Mouse (Mus musculus) cerebellum, adult 18-20 months (tissue): ENCODE results near the gene Mip.
"Not testable (repeated sequence)": the region's sequence is repeated elsewhere in the genome, so short reads cannot be mapped to it uniquely, and the experiment has no call there.

Source experiments
- DNase-seq, 2 experiments: peaks; one replicate each; pipeline ENCODE4 v3.0.0; 2021

Gene Mip

GRCm38 (mm10) chr10:128225538-128225937, at the start of gene Mip:
Mip (plus strand) TSS chr10:128225838.
- DNase-seq: no peak

DNA sequence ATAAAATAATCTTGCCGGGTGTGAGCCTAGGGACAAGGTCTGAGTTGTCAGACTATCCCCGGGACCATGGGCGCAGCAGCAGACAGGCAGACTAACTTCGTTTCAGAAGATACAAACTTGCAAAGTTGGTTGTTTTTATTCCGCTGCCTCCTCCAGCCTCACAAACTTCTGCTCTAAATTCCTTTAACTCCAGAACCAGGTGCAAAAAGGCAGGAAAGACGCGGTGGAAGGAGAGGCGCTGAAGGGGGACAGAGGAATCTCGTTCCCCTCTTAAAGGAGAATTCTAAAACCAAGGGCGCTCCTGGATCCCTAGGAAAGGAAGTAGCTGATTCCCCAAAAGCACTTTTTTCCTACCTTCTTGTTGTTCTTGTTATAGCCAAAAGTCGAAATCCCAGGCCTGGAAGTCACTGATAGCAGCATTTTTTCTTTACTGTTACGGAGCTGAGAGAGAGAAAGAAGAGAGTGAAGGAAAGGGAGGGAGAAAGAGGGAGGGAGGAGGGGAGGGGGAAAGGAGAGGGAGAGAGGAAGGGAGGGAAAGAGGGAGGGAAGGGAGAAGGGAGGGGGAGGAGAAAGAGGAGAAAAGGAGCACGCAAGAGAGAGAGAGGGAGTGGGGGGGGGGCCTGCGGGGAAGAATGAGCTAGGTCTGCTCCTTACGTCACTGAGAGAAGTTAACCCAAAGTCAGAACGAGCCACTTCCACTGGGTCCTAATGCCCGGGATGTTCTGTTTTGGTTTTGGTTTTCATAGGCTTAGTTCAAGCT, 49.5 kb upstream of the Mip start:
- DNase-seq: peak; percentile 75 to 85

DNA sequence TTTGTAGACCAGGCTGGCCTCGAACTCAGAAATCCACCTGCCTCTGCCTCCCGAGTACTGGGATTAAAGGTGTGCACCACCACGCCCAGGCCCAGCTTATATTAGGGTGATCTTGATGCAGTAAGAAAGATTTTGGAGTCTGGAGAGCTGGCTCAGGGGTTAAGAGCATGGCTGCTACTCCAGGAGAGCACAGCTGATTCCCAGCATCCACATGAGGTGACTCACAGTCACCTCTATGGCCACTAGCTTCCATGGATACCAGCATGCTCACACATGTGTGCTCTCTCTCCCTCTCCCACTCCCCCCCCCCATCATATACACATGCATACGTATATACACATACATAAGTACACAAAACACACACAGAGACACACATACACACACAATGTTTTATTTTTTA, 48.3 kb upstream of the Mip start:
- DNase-seq: no peak

DNA sequence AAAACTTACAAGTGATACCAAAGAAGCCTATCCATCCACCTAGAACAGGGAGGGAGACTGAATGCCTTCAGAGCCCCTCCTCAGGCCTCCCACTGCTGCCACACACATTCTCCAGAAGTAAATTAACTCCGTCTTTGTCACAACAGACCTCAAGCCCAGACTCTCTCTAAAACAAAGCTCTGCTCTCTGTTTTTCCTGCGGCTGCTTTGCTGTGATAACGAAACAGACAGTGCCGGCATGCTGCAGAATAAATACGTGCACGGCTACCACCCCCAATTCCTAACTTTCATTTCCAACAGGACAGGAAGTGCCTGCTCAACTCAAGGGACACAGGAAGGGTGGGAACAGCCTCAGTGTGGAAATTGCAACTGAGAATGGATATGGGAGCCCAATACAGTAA, 45.6 kb upstream of the Mip start, which contains the start of gene Rbms2:
Gene Rbms2 (minus strand): TSS at position 309 of the 400 bp plus-strand sequence.
- no peak for DNase-seq

DNA sequence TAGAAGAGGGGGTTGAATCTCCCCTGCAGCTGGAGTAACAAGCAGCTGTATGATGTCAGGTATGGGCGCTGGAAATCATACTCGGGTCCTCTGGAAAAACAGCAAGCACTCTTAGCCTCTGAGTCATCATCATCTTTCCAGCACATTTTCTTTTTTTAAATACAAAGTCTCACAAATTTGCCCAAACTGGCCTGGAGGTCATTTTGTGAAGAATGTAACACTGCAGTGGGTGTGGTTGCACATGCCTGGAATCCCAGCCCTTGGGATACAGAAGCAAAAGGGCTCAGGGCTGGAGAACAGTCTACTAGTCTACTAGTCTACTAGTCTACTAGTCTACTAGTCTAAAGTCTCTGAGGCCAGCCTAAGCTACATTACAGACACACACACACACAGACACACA, 41.3 kb upstream of the Mip start:
- no peak for DNase-seq

- no peak for DNase-seq
These were observed 40.2 kb upstream of the Mip start for GRCm38 (mm10) chr10:128185277-128185940.

DNA sequence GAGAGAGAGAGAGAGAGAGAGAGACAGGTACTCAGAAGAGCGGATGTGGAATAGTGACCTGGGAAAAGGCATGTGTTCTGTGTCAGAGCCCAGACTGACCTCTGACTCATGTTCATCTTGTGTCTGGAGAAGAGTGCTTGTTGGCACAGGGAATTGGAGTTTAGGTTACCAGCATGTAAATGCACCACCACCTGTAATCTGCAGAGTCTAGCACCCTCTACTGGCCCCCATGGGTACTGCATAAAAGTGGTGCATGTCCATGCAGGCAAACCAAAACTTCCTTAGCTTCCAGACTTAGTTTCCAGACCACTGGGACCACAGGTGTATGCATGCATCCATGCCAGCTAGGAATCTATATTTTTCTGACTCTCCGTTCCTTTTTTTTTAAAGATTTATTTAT, 39.7 kb upstream of the Mip start:
- DNase-seq: peak; percentile 75 to 82

DNA sequence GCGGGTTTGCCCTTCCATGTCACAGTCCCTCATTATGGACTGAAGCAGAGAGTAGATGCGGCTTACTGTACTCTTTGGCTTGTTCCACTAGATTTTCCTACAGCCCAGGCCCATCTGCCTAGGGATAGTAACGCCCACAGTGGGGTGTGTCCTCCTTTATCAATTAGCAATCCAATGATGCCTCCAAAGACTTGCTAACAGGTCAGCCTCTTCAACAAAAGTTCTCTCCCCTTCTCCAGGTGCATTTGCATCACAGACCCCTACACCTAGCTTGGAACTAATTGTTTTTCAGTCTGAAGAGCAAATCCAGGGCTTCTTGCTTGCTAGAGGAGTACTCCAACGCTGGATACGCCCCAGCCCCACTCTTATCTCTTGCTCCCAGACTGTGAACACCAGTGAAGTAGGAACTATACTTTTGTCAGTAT, 38.4 kb upstream of the Mip start:
- no peak for DNase-seq

DNA sequence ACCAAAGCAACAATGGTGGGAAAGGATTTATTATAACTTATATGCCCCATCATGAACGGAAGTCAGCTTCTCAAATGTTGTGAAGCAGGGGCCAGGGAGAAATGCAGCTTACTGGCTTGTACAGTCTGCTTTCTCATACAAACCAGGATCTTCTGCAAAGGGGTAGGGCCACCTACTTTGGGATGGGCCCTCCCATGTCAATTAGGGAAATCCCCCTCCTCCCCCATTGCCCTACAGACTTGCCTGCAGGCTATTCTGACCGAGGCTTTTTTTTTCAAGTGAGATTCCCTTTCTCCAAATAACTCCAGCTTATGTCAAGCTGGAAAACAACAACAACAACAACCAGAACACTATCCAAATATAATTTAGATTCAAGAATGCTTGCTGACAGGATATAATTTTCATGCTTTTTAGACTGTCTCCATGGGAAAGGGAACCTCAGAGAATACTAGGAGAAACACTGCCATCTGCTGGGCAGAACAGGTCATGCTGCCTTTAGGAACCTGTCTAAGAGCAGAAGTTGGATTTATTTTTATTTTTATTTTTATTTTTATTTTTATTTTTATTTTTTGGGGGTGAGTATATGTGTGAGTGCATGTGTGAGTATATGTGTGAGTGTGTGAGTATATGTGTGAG, 37.3 kb upstream of the Mip start:
- DNase-seq: peak; percentile 78 to 81

GRCm38 (mm10) chr10:128191472-128191871, 34.2 kb upstream of the Mip start:
- no peak for DNase-seq

- not testable (repeated sequence) for DNase-seq
These were observed 33.4 kb upstream of the Mip start for GRCm38 (mm10) chr10:128192030-128192766.

DNA sequence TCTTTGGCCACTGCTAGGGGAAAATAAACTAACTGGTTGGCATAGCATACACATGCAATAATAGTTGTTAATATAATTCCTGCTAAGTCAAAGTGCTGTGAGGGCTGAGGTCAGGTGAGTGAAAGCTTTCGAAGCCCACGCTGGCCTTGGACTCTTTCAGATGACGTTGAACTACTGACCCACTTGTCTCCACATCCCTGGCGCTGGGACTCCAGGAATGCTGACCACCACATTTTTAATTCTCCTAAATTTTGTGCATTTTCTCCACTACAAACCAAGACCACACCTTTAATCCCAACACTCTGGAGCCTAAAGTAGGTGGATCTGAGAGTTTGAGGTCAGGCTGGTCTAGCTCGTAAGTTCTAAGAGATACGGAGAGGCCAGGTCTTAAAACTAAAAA, 32.5 kb upstream of the Mip start:
- no peak for DNase-seq

GRCm38 (mm10) chr10:128194024-128194550, 31.6 kb upstream of the Mip start, which contains the start of gene Gls2:
Gls2 (plus strand) TSS chr10:128194457.
- peak; percentile 99 to 100 for DNase-seq

- DNase-seq: peak; percentile 67 to 81
These were observed 30.8 kb upstream of the Mip start for GRCm38 (mm10) chr10:128194551-128195461.

DNA sequence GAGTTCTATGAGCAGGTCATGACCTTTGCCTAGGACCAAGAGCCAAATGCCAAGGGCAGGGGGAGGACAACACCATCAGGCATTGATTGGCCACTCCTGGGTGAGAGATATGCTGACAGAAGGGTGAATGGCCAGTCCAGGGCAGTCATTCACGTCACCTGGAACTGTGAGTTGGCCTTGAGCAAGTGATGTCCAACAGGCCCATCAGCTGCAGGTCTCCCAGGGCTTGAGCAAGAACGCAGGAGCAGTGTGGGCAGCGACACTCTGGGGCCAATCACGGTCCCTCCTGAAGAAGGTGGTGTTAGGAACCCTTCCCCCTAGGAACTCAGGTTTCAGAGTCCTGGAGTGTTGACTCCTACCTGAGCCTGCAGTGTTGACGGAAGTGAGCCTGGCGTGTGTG, 23.8 kb upstream of the Mip start:
- no peak for DNase-seq

- no peak for DNase-seq
These were observed 20.7 kb upstream of the Mip start for GRCm38 (mm10) chr10:128204941-128205340.

DNA sequence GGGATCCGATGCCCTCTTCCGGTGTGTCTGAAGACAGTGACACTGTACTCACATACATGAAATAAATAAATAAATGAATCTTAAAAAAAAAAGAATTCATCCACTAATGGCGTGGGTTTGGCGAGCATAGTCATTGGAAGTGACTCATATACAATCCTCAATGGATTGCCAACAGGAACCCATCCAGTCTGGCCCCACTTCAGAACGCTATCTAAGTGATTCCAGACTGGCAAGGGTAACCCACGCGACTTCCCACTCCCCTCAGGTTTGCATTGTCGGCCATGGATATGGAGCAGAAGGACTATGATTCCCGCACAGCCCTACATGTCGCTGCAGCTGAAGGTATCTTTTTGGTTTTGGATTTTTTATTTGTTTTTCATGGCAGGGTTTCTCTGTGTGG, 17.3 kb upstream of the Mip start:
- DNase-seq: no peak

DNA sequence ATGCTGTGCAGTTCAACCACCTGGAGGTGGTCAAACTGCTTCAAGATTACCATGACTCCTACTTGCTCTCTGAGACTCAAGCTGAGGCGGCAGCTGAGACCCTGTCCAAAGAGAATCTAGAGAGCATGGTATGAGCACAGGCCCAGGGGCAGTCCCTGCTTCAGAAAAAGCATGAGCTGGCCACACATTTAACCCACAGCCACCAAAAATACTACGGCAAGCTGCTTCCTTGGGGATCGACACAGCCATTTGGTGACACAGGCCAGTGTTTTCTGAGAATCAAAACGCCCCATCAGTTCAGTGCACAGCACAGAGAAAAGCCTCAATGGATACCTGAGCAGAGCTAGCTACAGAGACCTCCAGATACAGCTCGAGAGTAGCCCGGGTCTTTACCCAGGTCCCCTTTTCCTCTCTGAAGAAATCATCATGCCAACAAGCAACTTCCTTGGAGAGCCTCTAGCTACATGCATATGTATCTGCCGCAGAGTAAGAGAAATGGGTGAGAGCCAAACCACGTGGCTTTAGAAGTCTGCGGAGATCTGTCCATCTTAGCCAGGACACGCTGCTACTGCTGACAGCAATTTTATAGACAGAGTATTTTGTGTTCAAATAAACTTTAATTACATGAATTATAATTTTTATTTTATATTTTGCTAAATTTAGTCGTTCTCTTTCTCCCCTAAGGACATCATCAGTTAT, 16.2 kb upstream of the Mip start:
- no peak for DNase-seq

- DNase-seq: no peak
These were observed 15.5 kb upstream of the Mip start for GRCm38 (mm10) chr10:128210131-128210530.

GRCm38 (mm10) chr10:128210954-128211353, 14.7 kb upstream of the Mip start:
- peak in 1 of 2 experiments; percentile 32 for DNase-seq
